Mouse (Mus musculus): ENCODE data around the gene Mlh3.

GRCm38 (mm10) chr12:85215031-85215430, 55.4 kb downstream of the Mlh3 start:
- TF ChIP-seq POLR2A (IDR thresholded peaks at IDR 0.05; ENCODE audit: insufficient read length, low read depth) = no peak
- TF ChIP-seq USF1 (IDR thresholded peaks at IDR 0.05; ENCODE audit: low read depth) = no peak
- TF ChIP-seq E2F4 (IDR thresholded peaks at IDR 0.05; ENCODE audit: insufficient read depth) = no peak
- no peak for TF ChIP-seq MAX (IDR thresholded peaks at IDR 0.05; ENCODE audit: low read depth)
- no peak for TF ChIP-seq POLR2AphosphoS2 (IDR thresholded peaks at IDR 0.05; ENCODE audit: insufficient read length, low read depth)
- TF ChIP-seq CEBPB (IDR thresholded peaks at IDR 0.05; ENCODE audit: insufficient read depth, poor library complexity, severe bottlenecking) = no peak
- TF ChIP-seq MYOG (IDR thresholded peaks at IDR 0.05; ENCODE audit: control insufficient read depth in 1 of 3, insufficient read depth in 1 of 3, insufficient read length in 2 of 3, low read depth in 2 of 3) = no peak

All from myocyte (in vitro differentiated cells).